Mouse (Mus musculus): Measurements from ENCODE around the gene Atg16l1.

Gene Atg16l1

DNA sequence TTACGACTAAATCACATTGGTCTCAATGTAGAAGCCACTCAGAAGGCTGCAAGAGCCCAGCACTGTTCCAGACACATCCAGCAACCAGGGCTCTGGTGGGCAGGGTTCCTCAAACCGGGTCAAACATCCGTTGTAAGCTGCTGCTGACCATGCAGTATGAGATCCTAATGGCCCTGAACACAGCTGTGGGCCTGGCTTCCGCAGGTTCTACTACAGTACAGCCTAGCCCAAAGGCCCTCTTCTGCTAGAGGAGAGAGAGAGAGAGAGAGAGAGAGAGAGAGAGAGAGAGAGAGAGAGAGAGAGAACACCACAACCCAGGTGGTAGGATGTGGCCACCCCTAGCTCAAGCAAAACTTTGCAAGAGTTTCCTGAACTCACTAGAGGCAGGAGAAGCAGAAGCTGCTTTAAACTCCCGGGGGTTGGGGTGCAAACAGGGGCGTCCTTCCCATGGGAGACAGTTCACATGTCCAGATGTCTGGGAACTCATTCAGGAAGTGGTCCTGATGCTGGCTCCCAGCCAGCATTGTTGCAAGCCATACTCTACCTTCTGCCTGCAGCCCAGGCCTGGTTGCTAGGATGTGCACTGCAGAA lies 74.0 kb downstream of the Atg16l1 start:
- no peak for DNase-seq (ENCODE audit: extremely low spot score)

DNA sequence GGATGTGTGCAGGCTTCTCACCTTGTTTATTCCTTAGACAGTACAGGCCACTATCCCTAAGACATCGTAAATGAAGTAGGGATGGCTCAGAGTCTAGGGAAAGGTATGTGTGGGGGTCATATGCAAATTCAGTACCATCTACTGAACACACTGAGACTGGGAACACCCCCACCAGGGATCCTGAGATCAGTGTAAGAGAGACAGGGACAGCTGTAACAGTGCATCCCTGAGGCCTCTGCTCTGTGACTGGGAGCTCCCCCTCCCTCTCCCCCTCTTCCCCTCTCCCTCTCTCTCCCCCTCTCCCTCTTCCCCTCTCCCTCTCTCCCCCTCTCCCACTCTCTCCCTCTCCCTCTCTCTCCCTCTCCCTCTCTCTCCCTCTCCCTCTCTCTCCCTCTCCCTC lies 80.8 kb downstream of the Atg16l1 start:
- no peak for DNase-seq (ENCODE audit: extremely low spot score)

GRCm38 (mm10) chr1:87837018-87837417 lies 81.3 kb downstream of the Atg16l1 start:
- DNase-seq (ENCODE audit: extremely low spot score) = no peak

- DNase-seq (ENCODE audit: extremely low spot score) = no peak
These were observed 84.9 kb downstream of the Atg16l1 start for GRCm38 (mm10) chr1:87840411-87841208.

All from embryo, embryonic 9.5 days (tissue).